Mouse (Mus musculus) brain, embryonic 14.5 days (tissue): ENCODE data around the gene Naxd.
"Not testable (repeated sequence)": the region's sequence is repeated elsewhere in the genome, so short reads cannot be mapped to it uniquely, and the experiment has no call there.

Source experiments
- CTCF ChIP-seq: fragments of 200-500 bp; IDR thresholded peaks from 2 replicates; pipeline ENCODE4 v1.5.1; 2012; ENCODE audit warnings: inconsistent platforms, mild to moderate bottlenecking, moderate library complexity, borderline replicate concordance; ENCODE audit not compliant: insufficient read depth, insufficient read length; ENCODE audit errors: extremely low read depth
- POLR2A ChIP-seq: fragments of 200-500 bp; IDR thresholded peaks from 2 replicates; pipeline ENCODE4 v1.6.1; 2012; ENCODE audit warnings: mild to moderate bottlenecking, inconsistent platforms, borderline replicate concordance; ENCODE audit not compliant: poor library complexity, insufficient read depth, insufficient read length, severe bottlenecking; ENCODE audit errors: extremely low read depth

- TF ChIP-seq POLR2A, CTCF: not testable (repeated sequence)
Measured at GRCm38 (mm10) chr8:11551497-11551896, 54.2 kb downstream of the Naxd start.
